Mouse (Mus musculus): ENCODE measurements around the gene Olfr976. TPM values are rescaled to one million over a fixed set of nuclear protein-coding genes. Genes with fewer than 3 reads are reported as not detected.

Olfr976 gene
- polyA plus RNA-seq, 1 experiment: not detected

DNA sequence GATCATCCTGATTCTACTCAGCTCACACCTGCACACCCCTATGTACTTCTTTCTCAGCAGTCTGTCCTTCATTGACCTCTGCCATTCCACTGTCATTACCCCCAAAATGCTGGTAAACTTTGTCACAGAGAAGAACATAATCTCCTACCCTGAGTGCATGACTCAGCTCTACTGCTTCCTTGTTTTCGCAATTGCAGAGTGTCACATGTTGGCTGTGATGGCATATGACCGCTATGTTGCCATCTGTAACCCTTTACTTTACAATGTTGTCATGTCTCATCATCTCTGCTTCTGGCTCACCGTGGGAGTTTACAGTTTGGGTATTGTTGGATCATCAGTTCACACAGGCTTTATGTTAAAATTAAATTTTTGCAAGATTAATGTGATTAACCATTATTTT, 51.0 kb downstream of the Olfr976 start:
- TF ChIP-seq TAL1 (IDR thresholded peaks at IDR 0.05; ENCODE audit: low read length): no peak
- no peak for TF ChIP-seq GATA1 (IDR thresholded peaks at IDR 0.05; ENCODE audit: low read length)
- H3K36me3 ChIP-seq (ENCODE audit: control insufficient read depth): no peaks in the 10 kb centered on the region
- H3K4me3 ChIP-seq (replicated peaks): no peak overlapping the region
- H3K4me1 ChIP-seq (ENCODE audit: control insufficient read depth): no peaks in the 10 kb centered on the region
- no peaks in the 10 kb centered on the region for H3K9me3 ChIP-seq (ENCODE audit: control insufficient read depth, low read length)
- no peaks in the 10 kb centered on the region for H3K27me3 ChIP-seq (ENCODE audit: control insufficient read depth)

GRCm38 (mm10) chr9:39907036-39907435, 53.9 kb downstream of the Olfr976 start, which contains the start of gene Olfr229:
Olfr229 (plus strand) TSS chr9:39907336.
- Histone ChIP-seq H3K36me3 (ENCODE audit: control insufficient read depth) (no peaks in the 10 kb centered on the region), H3K27me3 (ENCODE audit: control insufficient read depth) (no peaks in the 10 kb centered on the region), H3K4me1 (ENCODE audit: control insufficient read depth) (no peaks in the 10 kb centered on the region), H3K9me3 (ENCODE audit: control insufficient read depth, low read length) (no peaks in the 10 kb centered on the region), H3K4me3 (replicated peaks) (no peak within 1 kb of the TSS)
- TF ChIP-seq GATA1 (IDR thresholded peaks at IDR 0.05; ENCODE audit: low read length) (no peak), TAL1 (IDR thresholded peaks at IDR 0.05; ENCODE audit: low read length) (no peak)

- H3K9me3 ChIP-seq (ENCODE audit: control insufficient read depth, low read length): no peaks in the 10 kb centered on the region
- no peaks in the 10 kb centered on the region for H3K4me1 ChIP-seq (ENCODE audit: control insufficient read depth)
- TF ChIP-seq GATA1 (IDR thresholded peaks at IDR 0.05; ENCODE audit: low read length): no peak
- no peak for TF ChIP-seq TAL1 (IDR thresholded peaks at IDR 0.05; ENCODE audit: low read length)
Measured at GRCm38 (mm10) chr9:39905106-39905505, 55.8 kb downstream of the Olfr976 start.

More at GRCm38 (mm10) chr9:39905106-39905505, 55.8 kb downstream of the Olfr976 start:
- Histone ChIP-seq H3K4me3 (replicated peaks) (no peak overlapping the region), H3K36me3 (ENCODE audit: control insufficient read depth) (no peaks in the 10 kb centered on the region), H3K27me3 (ENCODE audit: control insufficient read depth) (no peaks in the 10 kb centered on the region)

Other genes with a start within 250 kb of the Olfr976 start
- not detected in 2 replicates for gene Olfr965, start 249.8 kb downstream of the Olfr976 start, polyA plus RNA-seq (2012)
- not detected in 2 replicates for gene Olfr150, start 230.2 kb downstream of the Olfr976 start, polyA plus RNA-seq (2012)
- gene Olfr967, start 214.9 kb downstream of the Olfr976 start, polyA plus RNA-seq (2012): not detected in 2 replicates
- not detected in 2 replicates for gene Olfr968, start 177.9 kb downstream of the Olfr976 start, polyA plus RNA-seq (2012)
- gene Olfr969, start 170.2 kb downstream of the Olfr976 start, polyA plus RNA-seq (2012): not detected in 2 replicates
- gene Olfr970, start 152.3 kb downstream of the Olfr976 start, polyA plus RNA-seq (2012): not detected in 2 replicates
- not detected in 2 replicates for gene Olfr971, start 124.3 kb downstream of the Olfr976 start, polyA plus RNA-seq (2012)
- gene Olfr972, start 94.7 kb downstream of the Olfr976 start, polyA plus RNA-seq (2012): not detected in 2 replicates
- gene Olfr229, start 53.8 kb downstream of the Olfr976 start, polyA plus RNA-seq (2012): not detected in 2 replicates
- 0.01 TPM in 1 of 2 replicates, not detected in the other for gene Olfr974, start 23.6 kb downstream of the Olfr976 start, polyA plus RNA-seq (2012)
- gene Olfr975, start 9.1 kb downstream of the Olfr976 start, polyA plus RNA-seq (2012): not detected in 2 replicates
- not detected in 2 replicates for gene Olfr978, start 31.0 kb upstream of the Olfr976 start, polyA plus RNA-seq (2012)
- gene Olfr979, start 42.3 kb upstream of the Olfr976 start, polyA plus RNA-seq (2012): not detected in 2 replicates
- gene Olfr980, start 48.4 kb upstream of the Olfr976 start, polyA plus RNA-seq (2012): not detected in 2 replicates
- not detected in 2 replicates for gene Olfr981, start 60.3 kb upstream of the Olfr976 start, polyA plus RNA-seq (2012)
- 0.01 TPM in 1 of 2 replicates, not detected in the other for gene Olfr982, start 112.7 kb upstream of the Olfr976 start, polyA plus RNA-seq (2012)
- not detected in 2 replicates for gene Olfr983, start 132.5 kb upstream of the Olfr976 start, polyA plus RNA-seq (2012)
- gene Olfr984, start 153.1 kb upstream of the Olfr976 start, polyA plus RNA-seq (2012): not detected in 2 replicates
- not detected in 2 replicates for gene Olfr985, start 169.1 kb upstream of the Olfr976 start, polyA plus RNA-seq (2012)
- gene Tmem225, start 187.0 kb upstream of the Olfr976 start, polyA plus RNA-seq (2012): not detected in 2 replicates
- not detected in 2 replicates for gene Olfr986, start 219.8 kb upstream of the Olfr976 start, polyA plus RNA-seq (2012)
- gene Zfp202, start 231.2 kb upstream of the Olfr976 start, polyA plus RNA-seq (2012): 0.01 TPM in 1 of 2 replicates, not detected in the other